Mouse (Mus musculus) forebrain, postnatal 0 days (tissue): ENCODE measurements around the gene Ccdc78. TPM values are rescaled to one million over a fixed set of nuclear protein-coding genes. Genes with fewer than 3 reads are reported as not detected.

Source experiments
- ATAC-seq: fragments of 200-750 bp; cut with Nextera tagmentation; 2 replicates; pipeline ENCODE4 v1.8.0; 2017; ENCODE audit warnings: mild to moderate bottlenecking, moderate library complexity
- DNase-seq: peaks from one replicate; pipeline ENCODE4 v3.0.0-alpha.2; 2015
- H3K27ac ChIP-seq: fragments of 300-500 bp; sonication (generic); 2 replicates; pipeline ENCODE4 v1.5.1; 2014; ENCODE audit warnings: low read depth, mild to moderate bottlenecking, antibody characterized with exemption, low read length, moderate library complexity, mixed read lengths
- H3K27me3 ChIP-seq: fragments of 300-500 bp; sonication (generic); 2 replicates; pipeline ENCODE4 v1.6.1; 2014; ENCODE audit warnings: mild to moderate bottlenecking, low read length, mixed read lengths; ENCODE audit not compliant: insufficient read depth
- H3K36me3 ChIP-seq: fragments of 300-500 bp; sonication (generic); 2 replicates; pipeline ENCODE4 v1.6.1; 2014; ENCODE audit warnings: mild to moderate bottlenecking, moderate library complexity; ENCODE audit not compliant: insufficient read depth
- H3K4me1 ChIP-seq: fragments of 300-500 bp; sonication (generic); 2 replicates; pipeline ENCODE4 v1.6.1; 2014; ENCODE audit warnings: antibody characterized with exemption; ENCODE audit not compliant: insufficient read depth
- H3K4me2 ChIP-seq: fragments of 300-500 bp; sonication (generic); 2 replicates; pipeline ENCODE4 v1.6.1; 2014; ENCODE audit warnings: low read depth, mild to moderate bottlenecking, moderate library complexity
- H3K4me3 ChIP-seq: fragments of 300-500 bp; sonication (generic); 2 replicates; pipeline ENCODE4 v1.5.1; 2014; ENCODE audit warnings: low read depth, low read length, mixed read lengths
- H3K9ac ChIP-seq: fragments of 300-500 bp; sonication (generic); 2 replicates; pipeline ENCODE4 v1.6.1; 2014; ENCODE audit warnings: mild to moderate bottlenecking
- H3K9me3 ChIP-seq: fragments of 300-500 bp; sonication (generic); 2 replicates; pipeline ENCODE4 v1.6.1; 2016; ENCODE audit warnings: low read length
- CTCF ChIP-seq: sonication (generic); IDR thresholded peaks from 2 replicates; pipeline ENCODE4 v1.5.1; 2016; ENCODE audit warnings: antibody characterized with exemption, control low read depth, low read depth
- WGBS: fragments of 180-500 bp; shearing (Covaris S2); extraction: QIAGEN DNeasy Blood & Tissue Kit; methylation state at CpG from one replicate; pipeline ENCODE4 v1.1.7; 2014; 5-methylcytosine and 5-hydroxymethylcytosine counted together
- polyA plus RNA-seq: library from polyadenylated mRNA; unstranded; fragments of >200 nt; fragmentation: Nextera tagmentation; extraction: Ambion mirVana; gene quantifications from 2 replicates; pipeline ENCODE4 v1.2.1, GENCODE M21; 2015
- total RNA-seq: library from RNA; depleted of rRNA; stranded (reverse); fragments of >200 nt; gene quantifications from 2 replicates; pipeline ENCODE4 v1.2.3, GENCODE M21; 2014

Ccdc78 gene
- total and polyA plus RNA-seq, 2 experiments from 2014 or later: 0.36 TPM; not detected in 1

DNA sequence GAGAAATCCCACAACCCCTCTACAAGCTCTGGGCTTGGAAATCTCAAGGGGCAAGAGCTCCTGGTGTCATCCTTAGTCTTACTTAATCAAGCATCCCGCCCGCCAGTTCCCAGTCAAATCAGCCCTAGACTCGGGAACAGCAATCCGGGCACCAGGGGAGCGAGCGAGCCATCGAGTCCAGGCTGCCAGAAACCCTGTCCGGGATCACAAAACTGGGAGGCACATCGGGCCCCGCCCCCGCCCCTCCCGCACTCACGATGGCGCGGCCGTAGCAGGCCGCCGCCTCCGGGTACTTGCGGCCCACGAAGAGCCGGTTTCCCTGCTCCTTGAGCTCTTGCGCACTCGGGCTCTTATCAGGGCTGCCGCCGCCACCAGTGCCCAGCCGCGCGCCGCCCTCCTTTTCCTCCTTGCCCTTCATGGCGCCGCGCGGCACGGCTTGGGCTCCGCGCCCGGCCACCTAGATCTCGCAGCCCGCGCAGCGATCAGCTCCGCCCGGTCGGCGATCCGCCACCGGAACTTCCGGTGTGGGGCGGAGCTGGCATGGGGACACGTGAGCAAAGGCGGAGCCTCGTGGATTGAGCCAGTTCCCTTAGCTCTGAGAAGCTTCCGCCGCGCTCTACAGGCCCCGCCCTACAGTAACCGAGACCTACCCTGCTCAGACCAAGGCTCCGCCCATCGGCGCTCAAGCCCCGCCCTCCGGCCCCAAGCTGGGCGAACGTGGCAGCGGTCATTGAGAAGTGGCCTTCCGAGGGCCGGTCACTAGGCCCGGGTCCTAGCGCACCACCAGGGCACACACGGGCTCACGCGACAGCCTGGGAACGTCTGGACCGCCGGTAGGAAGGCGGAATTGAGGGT is 46.3 kb downstream of the Ccdc78 start:
- TF ChIP-seq CTCF: no peak; the same call in 1 of the 2 replicates
- H3K9me3 ChIP-seq: no peaks in the 10 kb centered on the region
- WGBS: under 1% methylated on average over 70 of the region's 77 CpGs
- peaks cover 45% of the 10 kb centered on the region for H3K4me1 ChIP-seq
- peak overlapping the region; percentile 59 for H3K4me3 ChIP-seq
- peak overlapping the region; percentile 89 for H3K4me2 ChIP-seq
- H3K27me3 ChIP-seq: no peaks in the 10 kb centered on the region
- ATAC-seq (peak; percentile 89), DNase-seq (peak; percentile 98)
- H3K36me3 ChIP-seq: peaks cover 19% of the 10 kb centered on the region
- peak overlapping the region; percentile 93 for H3K27ac ChIP-seq
- peak overlapping the region; percentile 76 for H3K9ac ChIP-seq

- H3K36me3 ChIP-seq: peaks cover 18% of the 10 kb centered on the region
- H3K4me2 ChIP-seq: peak within 1 kb of the TSS; percentile 89
- peak; percentile 48 for ATAC-seq
- TF ChIP-seq CTCF: no peak
- no peak for DNase-seq
- 2% methylated on average over 24 of the region's 24 CpGs for WGBS
- H3K4me1 ChIP-seq: peaks cover 46% of the 10 kb centered on the region
- H3K9ac ChIP-seq: peak within 1 kb of the TSS; percentile 76
- peak within 1 kb of the TSS; percentile 59 for H3K4me3 ChIP-seq
- H3K9me3 ChIP-seq: no peaks in the 10 kb centered on the region
- H3K27me3 ChIP-seq: no peaks in the 10 kb centered on the region
- H3K27ac ChIP-seq: peak within 1 kb of the TSS; percentile 93
Observed at GRCm38 (mm10) chr17:25833291-25833663, 46.9 kb downstream of the Ccdc78 start, which contains the start of gene Stub1. Gene Stub1, minus strand, starts transcription at chr17:25833404.

DNA sequence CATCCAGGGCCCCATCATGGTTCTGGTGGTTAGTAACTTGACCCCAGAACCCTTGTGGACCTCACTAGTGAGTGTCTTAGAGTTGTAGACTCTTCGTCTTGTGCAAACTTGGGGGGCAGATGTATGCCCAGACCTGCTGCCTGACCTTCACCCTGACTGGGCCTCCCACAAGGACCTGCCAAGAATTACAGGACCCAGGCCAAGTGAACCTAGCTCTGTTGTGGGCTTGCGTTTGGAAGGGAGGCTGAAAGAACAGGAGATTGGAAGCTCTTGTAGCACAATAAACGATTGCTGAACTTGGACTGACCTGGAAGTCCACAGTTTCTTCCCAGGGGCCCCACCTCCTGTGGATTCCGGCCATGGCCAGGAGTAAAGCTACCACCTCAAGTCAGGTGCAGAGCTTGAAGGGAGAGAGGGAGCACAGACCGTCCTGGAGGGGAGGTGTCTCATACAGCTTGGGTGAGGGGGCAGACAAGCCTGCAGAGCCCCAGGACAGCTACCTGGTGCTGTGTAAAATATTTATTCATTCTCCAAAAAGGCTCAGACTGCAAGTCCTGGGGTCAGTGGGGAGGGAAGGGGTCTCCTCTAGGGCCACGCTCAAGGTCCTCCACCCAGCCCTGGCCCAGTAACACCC is 47.7 kb downstream of the Ccdc78 start:
- no peak for DNase-seq
- WGBS: 47% methylated on average over 6 of the region's 6 CpGs

GRCm38 (mm10) chr17:25834595-25835222 is 48.3 kb downstream of the Ccdc78 start:
- Histone ChIP-seq H3K9me3 (no peaks in the 10 kb centered on the region), H3K4me3 (peak overlapping the region; percentile 59), H3K27me3 (no peaks in the 10 kb centered on the region), H3K4me2 (peak overlapping the region; percentile 89), H3K4me1 (peaks cover 42% of the 10 kb centered on the region), H3K36me3 (peaks cover 29% of the 10 kb centered on the region), H3K27ac (no peak overlapping the region), H3K9ac (no peak overlapping the region)
- TF ChIP-seq CTCF: no peak
- WGBS: 90% methylated on average over 12 of the region's 12 CpGs
- DNase-seq: no peak
- ATAC-seq: no peak

More for the DNA sequence above, 47.7 kb downstream of the Ccdc78 start:
- TF ChIP-seq CTCF: no peak
- ATAC-seq: no peak
- Histone ChIP-seq H3K9me3 (no peaks in the 10 kb centered on the region), H3K27ac (peak overlapping the region; percentile 93), H3K4me1 (peaks cover 44% of the 10 kb centered on the region), H3K36me3 (peaks cover 23% of the 10 kb centered on the region), H3K27me3 (no peaks in the 10 kb centered on the region), H3K4me3 (peak overlapping the region; percentile 59), H3K9ac (no peak overlapping the region), H3K4me2 (peak overlapping the region; percentile 89)

- no peak overlapping the region for H3K4me2 ChIP-seq
- no peak for ATAC-seq
- 91% methylated on average over 7 of the region's 7 CpGs for WGBS
- H3K27me3 ChIP-seq: no peaks in the 10 kb centered on the region
- no peak for DNase-seq
- peaks cover 37% of the 10 kb centered on the region for H3K4me1 ChIP-seq
- H3K9me3 ChIP-seq: no peaks in the 10 kb centered on the region
- H3K4me3 ChIP-seq: no peak overlapping the region
- peaks cover 29% of the 10 kb centered on the region for H3K36me3 ChIP-seq
- H3K9ac ChIP-seq: no peak overlapping the region
- H3K27ac ChIP-seq: no peak overlapping the region
- no peak for TF ChIP-seq CTCF
Observed at GRCm38 (mm10) chr17:25835301-25835700, 48.9 kb downstream of the Ccdc78 start.

GRCm38 (mm10) chr17:25835816-25836215 is 49.4 kb downstream of the Ccdc78 start:
- H3K9ac ChIP-seq: peak overlapping the region; percentile 77; the same call in 1 of the 2 replicates
- no peaks in the 10 kb centered on the region for H3K9me3 ChIP-seq
- no peaks in the 10 kb centered on the region for H3K27me3 ChIP-seq
- DNase-seq (no peak), ATAC-seq (no peak)
- WGBS: 92% methylated on average over 16 of the region's 16 CpGs
- peaks cover 29% of the 10 kb centered on the region for H3K36me3 ChIP-seq
- H3K4me1 ChIP-seq: peaks cover 37% of the 10 kb centered on the region
- no peak for TF ChIP-seq CTCF
- H3K27ac ChIP-seq: no peak overlapping the region
- peak overlapping the region; percentile 89 for H3K4me2 ChIP-seq
- no peak overlapping the region for H3K4me3 ChIP-seq
